Mouse (Mus musculus) hindbrain, embryonic 16.5 days (tissue): Measurements from ENCODE around the gene Ucp3. TPM values are rescaled to one million over a fixed set of nuclear protein-coding genes. Genes with fewer than 3 reads are reported as not detected.
A peak's percentile ranks its signal among the peaks of the same experiment; 100 is the strongest.

Experiments used
- ATAC-seq: fragments of 200-750 bp; cut with Nextera tagmentation; 2 replicates; pipeline ENCODE4 v1.8.0; 2017; ENCODE audit warnings: moderate TSS enrichment, moderate library complexity
- H3K27ac ChIP-seq: fragments of 300-500 bp; sonication (generic); 2 replicates; pipeline ENCODE4 v1.5.1; 2014; ENCODE audit warnings: low read depth, mild to moderate bottlenecking, control low read depth, low read length, moderate library complexity
- H3K27me3 ChIP-seq: fragments of 300-500 bp; sonication (generic); replicated peaks from 2 replicates; pipeline ENCODE4 v1.6.1; 2014; ENCODE audit warnings: low read length; ENCODE audit not compliant: control insufficient read depth, insufficient read depth
- H3K36me3 ChIP-seq: fragments of 300-500 bp; sonication (generic); 2 replicates; pipeline ENCODE4 v1.6.1; 2014; ENCODE audit warnings: mild to moderate bottlenecking, low read length, moderate library complexity, mixed read lengths; ENCODE audit not compliant: control insufficient read depth, insufficient read depth
- H3K4me1 ChIP-seq: fragments of 300-500 bp; sonication (generic); 2 replicates; pipeline ENCODE4 v1.6.1; 2014; ENCODE audit warnings: low read depth, low read length; ENCODE audit not compliant: control insufficient read depth, insufficient read depth
- H3K4me2 ChIP-seq: fragments of 300-500 bp; sonication (generic); 2 replicates; pipeline ENCODE4 v1.6.1; 2014; ENCODE audit warnings: mild to moderate bottlenecking, low read length, control low read depth, moderate library complexity
- H3K4me3 ChIP-seq: fragments of 300-500 bp; sonication (generic); 2 replicates; pipeline ENCODE4 v1.5.1; 2014; ENCODE audit warnings: mild to moderate bottlenecking, low read length, control low read depth, moderate library complexity
- H3K9ac ChIP-seq: fragments of 300-500 bp; sonication (generic); 2 replicates; pipeline ENCODE4 v1.6.1; 2014; ENCODE audit warnings: low read depth, mild to moderate bottlenecking, control low read depth, low read length, moderate library complexity
- H3K9me3 ChIP-seq: fragments of 300-500 bp; sonication (generic); 2 replicates; pipeline ENCODE4 v1.6.1; 2014; ENCODE audit warnings: mild to moderate bottlenecking, low read length, moderate library complexity; ENCODE audit not compliant: control insufficient read depth
- WGBS: fragments of 180-500 bp; shearing (Covaris S2); extraction: QIAGEN DNeasy Blood & Tissue Kit; methylation state at CpG from one replicate; pipeline ENCODE4 v1.1.7; 2014; 5-methylcytosine and 5-hydroxymethylcytosine counted together
- polyA plus RNA-seq: library from polyadenylated mRNA; unstranded; fragments of >200 nt; fragmentation: Nextera tagmentation; extraction: Ambion mirVana; gene quantifications from 2 replicates; pipeline ENCODE4 v1.2.1, GENCODE M21; 2015

Gene Ucp3
- polyA plus RNA-seq, 1 experiment from 2014 or later, result 0.06 TPM

GRCm38 (mm10) chr7:100495581-100496251, 22.9 kb downstream of the Ucp3 start:
- Histone ChIP-seq H3K9me3 (no peaks in the 10 kb centered on the region), H3K4me3 (no peak overlapping the region; the same call in 1 of the 2 replicates), H3K36me3 (no peaks in the 10 kb centered on the region), H3K4me2 (peak overlapping the region; percentile 80), H3K27me3 (no peaks in the 10 kb centered on the region), H3K27ac (peak overlapping the region; percentile 78), H3K9ac (peak overlapping the region; percentile 41; the same call in 1 of the 2 replicates), H3K4me1 (peaks cover 26% of the 10 kb centered on the region)
- 28% methylated on average over 11 of the region's 11 CpGs for WGBS
- peak; percentile 92 for ATAC-seq

- Histone ChIP-seq H3K9ac (peak overlapping the region; percentile 41; the same call in 1 of the 2 replicates), H3K36me3 (no peaks in the 10 kb centered on the region), H3K9me3 (no peaks in the 10 kb centered on the region), H3K27ac (peak overlapping the region; percentile 78), H3K4me1 (peaks cover 26% of the 10 kb centered on the region), H3K4me3 (no peak overlapping the region), H3K27me3 (no peaks in the 10 kb centered on the region), H3K4me2 (peak overlapping the region; percentile 80)
- ATAC-seq, result no peak
- WGBS, result 83% methylated on average over 6 of the region's 6 CpGs
Measured at GRCm38 (mm10) chr7:100496371-100496770, 23.6 kb downstream of the Ucp3 start.

GRCm38 (mm10) chr7:100496791-100497190, 24.0 kb downstream of the Ucp3 start:
- Histone ChIP-seq H3K9me3 (no peaks in the 10 kb centered on the region), H3K4me2 (no peak overlapping the region), H3K36me3 (no peaks in the 10 kb centered on the region), H3K4me1 (peaks cover 26% of the 10 kb centered on the region), H3K4me3 (no peak overlapping the region), H3K27ac (no peak overlapping the region), H3K27me3 (no peaks in the 10 kb centered on the region), H3K9ac (no peak overlapping the region)
- WGBS, result 97% methylated on average over 9 of the region's 9 CpGs
- ATAC-seq, result no peak

- Histone ChIP-seq H3K27ac (no peak overlapping the region), H3K4me3 (no peak overlapping the region), H3K9me3 (no peaks in the 10 kb centered on the region), H3K4me2 (no peak overlapping the region), H3K4me1 (peaks cover 26% of the 10 kb centered on the region), H3K36me3 (no peaks in the 10 kb centered on the region), H3K9ac (no peak overlapping the region), H3K27me3 (no peaks in the 10 kb centered on the region)
- WGBS, result 75% methylated on average over 4 of the region's 4 CpGs
- ATAC-seq, result no peak
Measured at GRCm38 (mm10) chr7:100497402-100497801, 24.6 kb downstream of the Ucp3 start.

GRCm38 (mm10) chr7:100497982-100498381, 25.2 kb downstream of the Ucp3 start:
- peaks cover 22% of the 10 kb centered on the region for H3K4me1 ChIP-seq
- ATAC-seq, result no peak
- H3K9me3 ChIP-seq, result no peaks in the 10 kb centered on the region
- H3K27ac ChIP-seq, result no peak overlapping the region
- H3K9ac ChIP-seq, result no peak overlapping the region
- 93% methylated on average over 12 of the region's 13 CpGs for WGBS
- H3K27me3 ChIP-seq, result no peaks in the 10 kb centered on the region
- no peak overlapping the region for H3K4me2 ChIP-seq
- no peaks in the 10 kb centered on the region for H3K36me3 ChIP-seq
- no peak overlapping the region for H3K4me3 ChIP-seq

GRCm38 (mm10) chr7:100499465-100499864, 26.7 kb downstream of the Ucp3 start:
- no peaks in the 10 kb centered on the region for H3K27me3 ChIP-seq
- H3K4me1 ChIP-seq, result peaks cover 14% of the 10 kb centered on the region
- no peak for ATAC-seq
- H3K9me3 ChIP-seq, result no peaks in the 10 kb centered on the region
- no peak overlapping the region for H3K27ac ChIP-seq
- no peak overlapping the region for H3K9ac ChIP-seq
- no peak overlapping the region for H3K4me2 ChIP-seq
- no peaks in the 10 kb centered on the region for H3K36me3 ChIP-seq
- no peak overlapping the region for H3K4me3 ChIP-seq

GRCm38 (mm10) chr7:100500276-100500977, 27.6 kb downstream of the Ucp3 start:
- no peaks in the 10 kb centered on the region for H3K9me3 ChIP-seq
- H3K27ac ChIP-seq, result no peak overlapping the region
- H3K4me3 ChIP-seq, result no peak overlapping the region
- H3K36me3 ChIP-seq, result no peaks in the 10 kb centered on the region
- H3K9ac ChIP-seq, result no peak overlapping the region
- 69% methylated on average over 16 of the region's 16 CpGs for WGBS
- H3K27me3 ChIP-seq, result no peaks in the 10 kb centered on the region
- peaks cover 10% of the 10 kb centered on the region for H3K4me1 ChIP-seq
- ATAC-seq, result no peak
- H3K4me2 ChIP-seq, result no peak overlapping the region

GRCm38 (mm10) chr7:100501027-100501843, 28.4 kb downstream of the Ucp3 start:
- Histone ChIP-seq H3K4me2 (no peak overlapping the region), H3K27me3 (no peaks in the 10 kb centered on the region), H3K27ac (no peak overlapping the region), H3K9ac (no peak overlapping the region), H3K9me3 (no peaks in the 10 kb centered on the region), H3K4me1 (peaks cover 4% of the 10 kb centered on the region; the same call in 1 of the 2 replicates), H3K4me3 (no peak overlapping the region), H3K36me3 (no peaks in the 10 kb centered on the region)
- 72% methylated on average over 6 of the region's 6 CpGs for WGBS
- no peak for ATAC-seq

GRCm38 (mm10) chr7:100501844-100502373, 29.1 kb downstream of the Ucp3 start:
- Histone ChIP-seq H3K9ac (no peak overlapping the region), H3K27ac (no peak overlapping the region), H3K4me3 (no peak overlapping the region), H3K27me3 (no peaks in the 10 kb centered on the region), H3K4me1 (no peaks in the 10 kb centered on the region; the same call in 1 of the 2 replicates), H3K36me3 (no peaks in the 10 kb centered on the region), H3K4me2 (no peak overlapping the region), H3K9me3 (no peaks in the 10 kb centered on the region)
- no peak for ATAC-seq
- 52% methylated on average over 2 of the region's 2 CpGs for WGBS
